Mouse (Mus musculus) neural tube, embryonic 15.5 days (tissue): ENCODE data around the gene Cnot3. TPM values are rescaled to one million over a fixed set of nuclear protein-coding genes. Genes with fewer than 3 reads are reported as not detected.

Experiments used
- ATAC-seq: fragments of 200-750 bp; cut with Nextera tagmentation; 2 replicates; pipeline ENCODE4 v1.8.0; 2017; ENCODE audit warnings: mild to moderate bottlenecking, moderate TSS enrichment, moderate library complexity; ENCODE audit not compliant: low FRiP score
- H3K27ac ChIP-seq: fragments of 300-500 bp; sonication (generic); replicated peaks from 2 replicates; pipeline ENCODE4 v1.5.1; 2015; ENCODE audit warnings: mild to moderate bottlenecking, inconsistent platforms
- H3K27me3 ChIP-seq: fragments of 300-500 bp; sonication (generic); replicated peaks from 2 replicates; pipeline ENCODE4 v1.6.1; 2015; ENCODE audit warnings: inconsistent platforms
- H3K36me3 ChIP-seq: fragments of 300-500 bp; sonication (generic); 2 replicates; pipeline ENCODE4 v1.6.1; 2015; ENCODE audit warnings: inconsistent platforms
- H3K4me1 ChIP-seq: fragments of 300-500 bp; sonication (generic); 2 replicates; pipeline ENCODE4 v1.6.1; 2015; ENCODE audit warnings: inconsistent platforms
- H3K4me2 ChIP-seq: fragments of 300-500 bp; sonication (generic); 2 replicates; pipeline ENCODE4 v1.6.1; 2015; ENCODE audit warnings: inconsistent platforms, mild to moderate bottlenecking, moderate library complexity
- H3K4me3 ChIP-seq: fragments of 300-500 bp; sonication (generic); replicated peaks from 2 replicates; pipeline ENCODE4 v1.5.1; 2015; ENCODE audit warnings: mild to moderate bottlenecking, inconsistent platforms
- H3K9ac ChIP-seq: fragments of 300-500 bp; sonication (generic); replicated peaks from 2 replicates; pipeline ENCODE4 v1.6.1; 2015; ENCODE audit warnings: mild to moderate bottlenecking, inconsistent platforms
- H3K9me3 ChIP-seq: fragments of 300-500 bp; sonication (generic); replicated peaks from 2 replicates; pipeline ENCODE4 v1.6.1; 2016; ENCODE audit warnings: inconsistent platforms
- WGBS: fragments of 180-500 bp; shearing (Covaris S2); methylation state at CpG from one replicate; pipeline ENCODE4 v1.1.7; 2015; ENCODE audit warnings: mixed read lengths; 5-methylcytosine and 5-hydroxymethylcytosine counted together
- polyA plus RNA-seq: library from polyadenylated mRNA; unstranded; fragments of >200 nt; fragmentation: Nextera tagmentation; extraction: Ambion mirVana; gene quantifications from 2 replicates; pipeline ENCODE4 v1.2.1, GENCODE M21; 2015

Gene Cnot3
- polyA plus RNA-seq, 1 experiment from 2014 or later = 36.4 TPM

- ATAC-seq = no peak
- H3K27ac ChIP-seq = peak overlapping the region; percentile 97; the same call in 1 of the 2 replicates
- 70% methylated on average over 4 of the region's 4 CpGs for WGBS
- H3K4me2 ChIP-seq = peak overlapping the region; percentile 75
- H3K4me3 ChIP-seq = peak overlapping the region; percentile 91
- no peaks in the 10 kb centered on the region for H3K9me3 ChIP-seq
- peaks cover 45% of the 10 kb centered on the region for H3K4me1 ChIP-seq
- H3K36me3 ChIP-seq = peaks cover 16% of the 10 kb centered on the region
- peak overlapping the region; percentile 99 for H3K9ac ChIP-seq
- no peaks in the 10 kb centered on the region for H3K27me3 ChIP-seq
Observed at GRCm38 (mm10) chr7:3646641-3647040, 1.6 kb downstream of the Cnot3 start.

DNA sequence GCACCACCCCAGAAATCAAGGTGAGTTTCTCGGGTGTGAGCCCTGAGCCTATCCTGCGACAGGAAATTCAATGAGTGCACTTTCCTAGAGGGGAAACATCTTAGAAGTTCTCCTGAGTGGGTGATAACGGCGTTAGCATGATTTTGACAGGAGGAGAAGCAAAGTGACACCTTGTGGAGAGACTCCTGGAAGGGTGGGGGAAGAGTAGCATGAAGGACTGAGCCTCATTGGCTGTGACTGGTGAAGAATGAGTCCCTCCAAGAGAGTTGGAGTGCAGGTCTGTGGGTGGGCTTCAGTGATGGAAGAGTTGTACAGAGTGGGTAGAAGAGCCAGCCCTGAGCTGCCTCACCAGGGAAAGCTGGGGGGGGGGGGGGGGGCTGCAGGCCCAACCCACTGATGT, 11.9 kb downstream of the Cnot3 start:
- H3K4me2 ChIP-seq = no peak overlapping the region
- H3K4me3 ChIP-seq = no peak overlapping the region
- H3K4me1 ChIP-seq = no peaks in the 10 kb centered on the region
- H3K27ac ChIP-seq = no peak overlapping the region
- ATAC-seq = no peak
- H3K9me3 ChIP-seq = no peaks in the 10 kb centered on the region
- H3K27me3 ChIP-seq = no peaks in the 10 kb centered on the region
- no peak overlapping the region for H3K9ac ChIP-seq
- peaks cover 99% of the 10 kb centered on the region for H3K36me3 ChIP-seq
- 90% methylated on average over 4 of the region's 4 CpGs for WGBS

GRCm38 (mm10) chr7:3658578-3658977, 13.5 kb downstream of the Cnot3 start:
- Histone ChIP-seq H3K27me3 (no peaks in the 10 kb centered on the region), H3K4me2 (no peak overlapping the region), H3K36me3 (peaks cover 93% of the 10 kb centered on the region), H3K9me3 (no peaks in the 10 kb centered on the region), H3K9ac (no peak overlapping the region), H3K27ac (no peak overlapping the region), H3K4me1 (peaks cover 8% of the 10 kb centered on the region), H3K4me3 (no peak overlapping the region)
- ATAC-seq = no peak
- whole genome bisulfite sequencing = 94% methylated on average over 14 of the region's 14 CpGs

GRCm38 (mm10) chr7:3664524-3665214, 19.6 kb downstream of the Cnot3 start:
- peak overlapping the region; percentile 66 for H3K9ac ChIP-seq
- peaks cover 32% of the 10 kb centered on the region for H3K36me3 ChIP-seq
- H3K27me3 ChIP-seq = no peaks in the 10 kb centered on the region
- H3K9me3 ChIP-seq = no peaks in the 10 kb centered on the region
- H3K4me1 ChIP-seq = peaks cover 27% of the 10 kb centered on the region
- H3K4me3 ChIP-seq = peak overlapping the region; percentile 68
- H3K4me2 ChIP-seq = peak overlapping the region; percentile 68
- 30% methylated on average over 15 of the region's 15 CpGs for WGBS
- H3K27ac ChIP-seq = peak overlapping the region; percentile 84
- peak; percentile 41 for ATAC-seq

- no peaks in the 10 kb centered on the region for H3K27me3 ChIP-seq
- WGBS = 4% methylated on average over 45 of the region's 45 CpGs
- peak within 1 kb of the TSS; percentile 68 for H3K4me2 ChIP-seq
- peaks cover 24% of the 10 kb centered on the region for H3K36me3 ChIP-seq
- peak within 1 kb of the TSS; percentile 66 for H3K9ac ChIP-seq
- H3K27ac ChIP-seq = peak within 1 kb of the TSS; percentile 84
- peaks cover 27% of the 10 kb centered on the region for H3K4me1 ChIP-seq
- H3K9me3 ChIP-seq = no peaks in the 10 kb centered on the region
- ATAC-seq = peak; percentile 99
- H3K4me3 ChIP-seq = peak within 1 kb of the TSS; percentile 68
Observed at GRCm38 (mm10) chr7:3665215-3666114, 20.4 kb downstream of the Cnot3 start, which contains the start of gene Leng1. Gene Leng1 (minus strand): TSS chr7:3665840.

- H3K27me3 ChIP-seq = no peaks in the 10 kb centered on the region
- H3K4me1 ChIP-seq = peaks cover 27% of the 10 kb centered on the region
- H3K27ac ChIP-seq = no peak overlapping the region
- WGBS = 23% methylated on average over 14 of the region's 14 CpGs
- no peaks in the 10 kb centered on the region for H3K9me3 ChIP-seq
- H3K9ac ChIP-seq = no peak overlapping the region
- H3K4me2 ChIP-seq = no peak overlapping the region
- H3K4me3 ChIP-seq = no peak overlapping the region
- H3K36me3 ChIP-seq = peaks cover 10% of the 10 kb centered on the region
- no peak for ATAC-seq
Observed at GRCm38 (mm10) chr7:3666921-3667391, 21.9 kb downstream of the Cnot3 start.

DNA sequence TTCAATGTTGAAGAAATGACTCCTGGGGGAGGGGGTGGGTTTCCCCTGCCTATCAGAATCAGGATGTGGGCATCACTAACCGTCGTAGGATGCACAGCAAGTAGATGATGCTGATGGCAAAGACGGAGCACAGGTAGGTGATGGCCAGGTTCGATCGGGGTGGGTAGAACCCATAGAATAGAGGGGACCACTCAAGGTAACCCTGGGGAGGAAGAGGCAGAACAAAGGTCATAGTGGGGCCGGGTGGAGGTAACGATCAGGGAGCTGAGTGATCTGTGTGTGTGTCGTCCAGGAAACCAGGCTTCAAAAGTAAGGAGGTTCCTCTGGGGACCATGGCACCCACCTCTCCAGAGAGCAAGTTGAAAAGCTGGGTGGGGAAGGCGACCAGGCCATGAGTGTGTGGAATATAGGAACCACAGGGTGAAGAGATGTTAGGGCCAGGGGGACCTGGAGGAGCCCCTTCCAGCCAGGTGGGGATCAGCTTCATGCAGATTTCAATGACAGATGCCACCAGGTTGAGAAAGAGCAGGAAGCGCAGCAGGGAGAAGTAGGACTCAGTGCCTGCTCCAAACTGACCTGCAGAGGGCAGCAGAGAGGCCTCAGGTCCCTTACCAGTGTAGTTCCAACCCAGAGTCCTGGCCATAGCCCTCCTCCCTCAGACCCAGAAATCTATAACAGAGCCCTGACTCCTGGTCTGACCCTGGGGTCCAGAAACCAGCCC, 29.6 kb downstream of the Cnot3 start:
- no peak overlapping the region for H3K4me2 ChIP-seq
- no peaks in the 10 kb centered on the region for H3K4me1 ChIP-seq
- H3K27ac ChIP-seq = no peak overlapping the region
- H3K27me3 ChIP-seq = no peaks in the 10 kb centered on the region
- ATAC-seq = peak; percentile 88; the same call in 1 of the 2 replicates
- peaks cover 17% of the 10 kb centered on the region for H3K36me3 ChIP-seq
- H3K4me3 ChIP-seq = no peak overlapping the region
- H3K9ac ChIP-seq = no peak overlapping the region
- no peaks in the 10 kb centered on the region for H3K9me3 ChIP-seq
- WGBS = 77% methylated on average over 10 of the region's 10 CpGs

DNA sequence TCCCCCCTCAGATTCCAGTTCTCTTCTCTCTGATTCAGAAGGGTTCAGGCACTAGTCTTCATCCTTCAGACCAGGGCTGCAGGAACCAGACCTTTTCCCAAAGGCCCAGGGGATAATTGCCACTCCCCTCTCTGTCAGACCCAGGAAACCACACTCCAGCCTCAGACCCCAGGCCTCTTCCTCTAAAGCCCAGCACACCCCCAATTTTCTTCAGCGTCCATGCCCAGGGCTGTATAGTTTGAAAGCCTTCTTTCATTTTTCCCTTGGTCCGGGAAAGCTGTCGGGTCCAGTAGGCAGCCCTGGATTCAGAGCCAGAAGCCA, 30.1 kb downstream of the Cnot3 start:
- whole genome bisulfite sequencing = 87% methylated on average over 3 of the region's 3 CpGs
- no peaks in the 10 kb centered on the region for H3K4me1 ChIP-seq
- H3K36me3 ChIP-seq = peaks cover 19% of the 10 kb centered on the region
- no peaks in the 10 kb centered on the region for H3K27me3 ChIP-seq
- no peak overlapping the region for H3K4me3 ChIP-seq
- H3K27ac ChIP-seq = no peak overlapping the region
- H3K9me3 ChIP-seq = no peaks in the 10 kb centered on the region
- ATAC-seq = peak; percentile 29; the same call in 1 of the 2 replicates
- H3K9ac ChIP-seq = no peak overlapping the region
- no peak overlapping the region for H3K4me2 ChIP-seq

DNA sequence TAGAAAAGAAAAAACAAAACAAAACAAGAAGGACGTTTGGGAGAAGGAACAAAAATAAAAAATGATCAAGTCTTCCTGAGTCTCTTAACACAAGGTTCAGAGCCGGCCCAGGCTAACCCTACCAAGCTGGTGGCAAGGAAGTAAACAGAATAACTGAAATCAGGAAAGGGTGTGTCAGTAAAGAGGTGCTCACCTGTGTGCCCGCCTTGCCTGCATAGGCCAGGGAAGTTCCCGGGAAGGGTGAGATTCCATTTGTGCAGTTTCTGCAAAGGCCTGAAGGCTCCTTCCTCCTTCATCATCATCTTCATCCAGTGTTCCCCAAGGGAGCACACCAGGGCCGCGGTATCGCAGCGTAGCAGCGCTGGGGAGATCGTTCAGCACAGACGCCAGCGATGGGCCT, 31.3 kb downstream of the Cnot3 start:
- 87% methylated on average over 12 of the region's 12 CpGs for WGBS
- peaks cover 22% of the 10 kb centered on the region for H3K36me3 ChIP-seq
- ATAC-seq = no peak
- no peak overlapping the region for H3K4me2 ChIP-seq
- H3K9me3 ChIP-seq = no peaks in the 10 kb centered on the region
- H3K4me3 ChIP-seq = no peak overlapping the region
- no peaks in the 10 kb centered on the region for H3K4me1 ChIP-seq
- H3K27ac ChIP-seq = no peak overlapping the region
- H3K27me3 ChIP-seq = no peaks in the 10 kb centered on the region
- H3K9ac ChIP-seq = no peak overlapping the region

- Histone ChIP-seq H3K4me3 (no peak within 1 kb of the TSS), H3K36me3 (peaks cover 27% of the 10 kb centered on the region), H3K4me1 (no peaks in the 10 kb centered on the region), H3K27ac (no peak within 1 kb of the TSS), H3K9ac (no peak within 1 kb of the TSS), H3K27me3 (no peaks in the 10 kb centered on the region), H3K9me3 (no peaks in the 10 kb centered on the region), H3K4me2 (no peak within 1 kb of the TSS)
- WGBS = 55% methylated on average over 9 of the region's 9 CpGs
- no peak for ATAC-seq
Observed at GRCm38 (mm10) chr7:3677342-3677741, 32.3 kb downstream of the Cnot3 start, which contains the start of gene Tmc4. Gene Tmc4 (minus strand): TSS chr7:3677553.

GRCm38 (mm10) chr7:3683908-3684550, 39.0 kb downstream of the Cnot3 start:
- 48% methylated on average over 10 of the region's 10 CpGs for WGBS
- H3K9me3 ChIP-seq = no peaks in the 10 kb centered on the region
- peaks cover 24% of the 10 kb centered on the region for H3K4me1 ChIP-seq
- ATAC-seq = peak; percentile 66
- H3K27me3 ChIP-seq = no peaks in the 10 kb centered on the region
- no peak overlapping the region for H3K4me3 ChIP-seq
- H3K27ac ChIP-seq = peak overlapping the region; percentile 76
- peak overlapping the region; percentile 15 for H3K4me2 ChIP-seq
- peaks cover 52% of the 10 kb centered on the region for H3K36me3 ChIP-seq
- H3K9ac ChIP-seq = no peak overlapping the region
